8 mouse cellular contexts compared by ENCODE assay signal in the genomic region with DNA sequence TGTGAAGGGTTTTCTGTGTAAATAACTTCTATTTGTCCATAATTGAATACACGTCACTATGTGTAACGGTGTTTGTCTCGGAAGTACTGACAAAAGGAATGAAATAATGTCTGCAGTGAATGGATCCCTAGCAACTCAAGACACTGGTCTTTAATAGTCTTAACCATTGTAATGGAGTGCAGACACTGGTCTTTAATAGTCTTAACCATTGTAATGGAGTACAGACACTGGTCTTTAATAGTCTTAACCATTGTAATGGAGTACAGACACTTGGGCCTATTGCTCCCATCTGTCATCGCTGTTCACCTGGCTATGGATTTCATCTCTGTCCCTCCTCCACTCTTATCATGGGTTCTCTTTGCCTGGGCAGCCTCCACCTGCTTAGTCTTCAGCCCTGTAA. TPM values are rescaled to one million over a fixed set of nuclear protein-coding genes. Genes with fewer than 3 reads are reported as not detected.
DNase-seq lines count a peak whose midpoint lies in the region; ATAC-seq and TF ChIP-seq lines count a peak whose summit lies in the region.

No protein-coding gene starts in this region.

- H3K36me3 ChIP-seq in heart, embryonic 14.5 days (ENCODE audit: control insufficient read depth, insufficient read depth, low read length), result no peaks in the 10 kb centered on the region
- peaks cover 3% of the 10 kb centered on the region for H3K36me3 ChIP-seq in heart, adult 2 months (ENCODE audit: control insufficient read depth, insufficient read depth, low read length)
- no peaks in the 10 kb centered on the region for H3K36me3 ChIP-seq in forebrain, postnatal 0 days (ENCODE audit: insufficient read depth)

- no peak for TF ChIP-seq POLR2A in heart, adult 2 months (IDR thresholded peaks at IDR 0.05; ENCODE audit: insufficient read depth, low read depth, low read length)

- TF ChIP-seq CTCF in heart, adult 2 months (IDR thresholded peaks at IDR 0.05), result no peak
- no peak for TF ChIP-seq CTCF in Patski (IDR thresholded peaks at IDR 0.05)
- TF ChIP-seq CTCF in forebrain, postnatal 0 days (IDR thresholded peaks at IDR 0.05; ENCODE audit: low read depth), result no peak
- TF ChIP-seq CTCF in layer of hippocampus, adult 2 months (conservative IDR thresholded peaks at IDR 0.05), result no peak

- H3K9ac ChIP-seq in heart, embryonic 14.5 days (ENCODE audit: low read length), result no peak overlapping the region
- H3K9ac ChIP-seq in heart, adult 2 months (ENCODE audit: low read depth, low read length), result no peak overlapping the region
- H3K9ac ChIP-seq in forebrain, postnatal 0 days, result no peak overlapping the region

- H3K4me3 ChIP-seq in heart, embryonic 14.5 days (ENCODE audit: control insufficient read depth in 1 of 2, insufficient read depth in 1 of 2, low read depth in 1 of 2, low read length in 2 of 2), result no peak overlapping the region
- H3K4me3 ChIP-seq in heart, adult 2 months, result no peak overlapping the region
- no peak overlapping the region for H3K4me3 ChIP-seq in forebrain, postnatal 0 days (ENCODE audit: low read depth, low read length)
- no peak overlapping the region for H3K4me3 ChIP-seq in layer of hippocampus, adult 2 months

- 92% methylated on average over 4 of the region's 4 CpGs for WGBS in heart, embryonic 14.5 days
- WGBS in heart, adult 2 months, result 91% methylated on average over 4 of the region's 4 CpGs
- WGBS in forebrain, postnatal 0 days, result 89% methylated on average over 4 of the region's 4 CpGs

- H3K4me2 ChIP-seq in heart, embryonic 14.5 days (ENCODE audit: low read length), result no peak overlapping the region
- H3K4me2 ChIP-seq in forebrain, postnatal 0 days (ENCODE audit: low read depth), result no peak overlapping the region

- peak; percentile 100 for ATAC-seq in heart, embryonic 14.5 days (ENCODE audit: insufficient number of reproducible peaks, insufficient read depth, low FRiP score, low read depth)
- ATAC-seq in Patski, result peak; percentile 100
- ATAC-seq in forebrain, postnatal 0 days, result peak; percentile 100

- H3K79me2 ChIP-seq in heart, adult 2 months (replicated peaks; ENCODE audit: control insufficient read depth, insufficient read depth, low read length), result no peaks in the 10 kb centered on the region

- in situ Hi-C loops in Patski (cut with MboI; ENCODE audit: low pct_unique_long_range_greater_than_20kb), result no loop called here

- no peaks in the 10 kb centered on the region for H3K4me1 ChIP-seq in heart, embryonic 14.5 days (ENCODE audit: control insufficient read depth in 2 of 2, insufficient read depth in 2 of 2, low read length in 2 of 2)
- no peaks in the 10 kb centered on the region for H3K4me1 ChIP-seq in heart, adult 2 months (ENCODE audit: control insufficient read depth, insufficient read depth, low read length)
- H3K4me1 ChIP-seq in forebrain, postnatal 0 days (ENCODE audit: insufficient read depth), result no peaks in the 10 kb centered on the region

- H3K27ac ChIP-seq in heart, embryonic 14.5 days (replicated peaks in 1 of 2; ENCODE audit: control insufficient read depth in 1 of 2, insufficient read depth in 1 of 2, low read depth in 2 of 2, low read length in 2 of 2), result no peak overlapping the region
- no peak overlapping the region for H3K27ac ChIP-seq in heart, adult 2 months
- no peak overlapping the region for H3K27ac ChIP-seq in forebrain, postnatal 0 days (ENCODE audit: low read depth, low read length)
- no peak overlapping the region for H3K27ac ChIP-seq in layer of hippocampus, adult 2 months

- CTCF ChIA-PET in Patski (lab: Charles Lee), result no interaction called here

- no peak for TF ChIP-seq EP300 in heart, adult 2 months (IDR thresholded peaks at IDR 0.05; ENCODE audit: insufficient read depth, low read depth, low read length)

- intact Hi-C loops in heart, adult 2 months (cut with DNase I), result no loop called here

- POLR2A ChIA-PET in Patski (lab: Charles Lee), result no interaction called here

- H3K27me3 ChIP-seq in heart, embryonic 14.5 days (ENCODE audit: control insufficient read depth, insufficient read depth, low read length), result no peaks in the 10 kb centered on the region
- H3K27me3 ChIP-seq in heart, adult 2 months (ENCODE audit: control insufficient read depth, insufficient read depth, low read length), result no peaks in the 10 kb centered on the region
- H3K27me3 ChIP-seq in Patski, result no peaks in the 10 kb centered on the region
- H3K27me3 ChIP-seq in forebrain, postnatal 0 days (ENCODE audit: insufficient read depth, low read length), result no peaks in the 10 kb centered on the region

- DNase-seq in heart, adult 2 months, result no peak
- DNase-seq in Patski (ENCODE audit: low read depth, low spot score), result peak; percentile 17
- peak; percentile 84 for DNase-seq in forebrain, postnatal 0 days
- peak; percentile 1 for DNase-seq in lung, postnatal 36 days
- no peak for DNase-seq in layer of hippocampus, adult 2 months (ENCODE audit: low spot score in 2 of 2)
- DNase-seq in cerebellum, adult 18-20 months, result no peak
- no peak for DNase-seq in layer of hippocampus, adult 8-10 months (ENCODE audit: low spot score in 2 of 2)

- no peaks in the 10 kb centered on the region for H3K9me3 ChIP-seq in heart, embryonic 14.5 days (ENCODE audit: control insufficient read depth, low read length)
- no peaks in the 10 kb centered on the region for H3K9me3 ChIP-seq in forebrain, postnatal 0 days (ENCODE audit: low read length)

RNA-seq across cellular contexts. Expression of a gene that starts 53.2 kb away (rescaled TPM):
- 17.7 and 18.5 TPM in 2 replicates for polyA plus RNA-seq in heart, embryonic 14.5 days (2014; fragmentation: Nextera tagmentation; extraction: Ambion mirVana)
- 10 to 100 TPM; 20.0 to 21.0 TPM for total RNA-seq in heart, adult 2 months (2021)
- polyA plus RNA-seq in heart, adult 2 months (2012; rRNA removed), result 10.4 and 13.6 TPM in 2 replicates
- polyA plus RNA-seq in Patski (2021), result 40.6 TPM
- total RNA-seq in forebrain, postnatal 0 days (2014; rRNA removed), result 74.5 and 85.8 TPM in 2 replicates
- 36.0 and 43.8 TPM in 2 replicates for polyA plus RNA-seq in forebrain, postnatal 0 days (2015; fragmentation: Nextera tagmentation; extraction: Ambion mirVana)
- total RNA-seq in layer of hippocampus, adult 2 months (2021), result 10 to 100 TPM; 69.1 to 82.3 TPM
- 10 to 100 TPM; 64.6 to 84.7 (median 74.6) TPM for total RNA-seq in layer of hippocampus, adult 8-10 months (2022)

Comparison
In these comparisons a context has a peak if more than half of its experiments do, and no peak if none do; other contexts are left out.
1. DNase-seq: peak in Patski (single experiment), forebrain, postnatal 0 days (single experiment) and lung, postnatal 36 days (single experiment); none in heart, adult 2 months (0 of 2), layer of hippocampus, adult 2 months (0 of 2), cerebellum, adult 18-20 months (0 of 2) and layer of hippocampus, adult 8-10 months (0 of 2).
2. Peak in every context shown above with its lines, with median percentiles within 50 percentile points of each other: ATAC-seq.